Mouse (Mus musculus): ENCODE measurements at regions not wholly inside any gene's neighbourhood (a gene's known extent, or its start where the extent isn't known, plus 50 kb on each side); places are given as distances from the start of the nearest gene placed in this dataset.

- Histone ChIP-seq H3K9me3 (ENCODE audit: control insufficient read depth, low read length) (no peaks in the 10 kb centered on the region), H3K27ac (ENCODE audit: low read depth, low read length) (no peak overlapping the region), H3K4me3 (ENCODE audit: low read depth, low read length) (no peak overlapping the region), H3K36me3 (ENCODE audit: control insufficient read depth, insufficient read depth, low read length) (no peaks in the 10 kb centered on the region), H3K4me1 (ENCODE audit: control insufficient read depth, insufficient read depth, low read length) (no peaks in the 10 kb centered on the region), H3K27me3 (ENCODE audit: control insufficient read depth, insufficient read depth, low read length) (no peaks in the 10 kb centered on the region), H3K4me2 (ENCODE audit: low read depth, low read length) (no peak overlapping the region), H3K9ac (replicated peaks; ENCODE audit: low read depth, low read length) (no peak overlapping the region)
- WGBS = 81% methylated on average over 7 of the region's 7 CpGs
- no peak for ATAC-seq (ENCODE audit: low read depth)
Observed at GRCm38 (mm10) chr7:137611891-137612522, 174.6 kb downstream of the Glrx3 start.

- ATAC-seq (ENCODE audit: low read depth) = no peak
- 74% methylated on average over 5 of the region's 5 CpGs for WGBS
Observed at GRCm38 (mm10) chr7:137618406-137619133, 181.2 kb downstream of the Glrx3 start.

GRCm38 (mm10) chr7:137619286-137619789 lies 181.9 kb downstream of the Glrx3 start:
- Histone ChIP-seq H3K4me3 (ENCODE audit: low read depth, low read length) (no peak overlapping the region), H3K4me1 (ENCODE audit: control insufficient read depth, insufficient read depth, low read length) (no peaks in the 10 kb centered on the region), H3K9me3 (ENCODE audit: control insufficient read depth, low read length) (no peaks in the 10 kb centered on the region), H3K4me2 (ENCODE audit: low read depth, low read length) (no peak overlapping the region), H3K9ac (replicated peaks; ENCODE audit: low read depth, low read length) (no peak overlapping the region), H3K36me3 (ENCODE audit: control insufficient read depth, insufficient read depth, low read length) (no peaks in the 10 kb centered on the region), H3K27ac (ENCODE audit: low read depth, low read length) (no peak overlapping the region), H3K27me3 (ENCODE audit: control insufficient read depth, insufficient read depth, low read length) (no peaks in the 10 kb centered on the region)
- WGBS = 76% methylated on average over 6 of the region's 6 CpGs
- ATAC-seq (ENCODE audit: low read depth) = no peak

More at GRCm38 (mm10) chr7:137618406-137619133, 181.2 kb downstream of the Glrx3 start:
- no peaks in the 10 kb centered on the region for H3K9me3 ChIP-seq (ENCODE audit: control insufficient read depth, low read length)
- no peak overlapping the region for H3K4me2 ChIP-seq (ENCODE audit: low read depth, low read length)
- no peak overlapping the region for H3K27ac ChIP-seq (ENCODE audit: low read depth, low read length)
- H3K9ac ChIP-seq (replicated peaks; ENCODE audit: low read depth, low read length) = no peak overlapping the region
- no peaks in the 10 kb centered on the region for H3K27me3 ChIP-seq (ENCODE audit: control insufficient read depth, insufficient read depth, low read length)
- no peak overlapping the region for H3K4me3 ChIP-seq (ENCODE audit: low read depth, low read length)
- no peaks in the 10 kb centered on the region for H3K36me3 ChIP-seq (ENCODE audit: control insufficient read depth, insufficient read depth, low read length)
- H3K4me1 ChIP-seq (ENCODE audit: control insufficient read depth, insufficient read depth, low read length) = no peaks in the 10 kb centered on the region

GRCm38 (mm10) chr7:137628266-137628665 lies 190.9 kb downstream of the Glrx3 start:
- Histone ChIP-seq H3K4me1 (ENCODE audit: control insufficient read depth, insufficient read depth, low read length) (no peaks in the 10 kb centered on the region), H3K9ac (replicated peaks; ENCODE audit: low read depth, low read length) (no peak overlapping the region), H3K4me2 (ENCODE audit: low read depth, low read length) (no peak overlapping the region), H3K27ac (ENCODE audit: low read depth, low read length) (no peak overlapping the region), H3K27me3 (ENCODE audit: control insufficient read depth, insufficient read depth, low read length) (no peaks in the 10 kb centered on the region), H3K4me3 (ENCODE audit: low read depth, low read length) (no peak overlapping the region), H3K9me3 (ENCODE audit: control insufficient read depth, low read length) (no peaks in the 10 kb centered on the region), H3K36me3 (ENCODE audit: control insufficient read depth, insufficient read depth, low read length) (no peaks in the 10 kb centered on the region)
- WGBS = 92% methylated on average over 3 of the region's 3 CpGs
- no peak for ATAC-seq (ENCODE audit: low read depth)

- no peaks in the 10 kb centered on the region for H3K36me3 ChIP-seq (ENCODE audit: control insufficient read depth, insufficient read depth, low read length)
- no peaks in the 10 kb centered on the region for H3K4me1 ChIP-seq (ENCODE audit: control insufficient read depth, insufficient read depth, low read length)
- no peaks in the 10 kb centered on the region for H3K9me3 ChIP-seq (ENCODE audit: control insufficient read depth, low read length)
- H3K9ac ChIP-seq (replicated peaks; ENCODE audit: low read depth, low read length) = no peak overlapping the region
- WGBS = 81% methylated on average over 5 of the region's 5 CpGs
- no peak overlapping the region for H3K4me3 ChIP-seq (ENCODE audit: low read depth, low read length)
- ATAC-seq (ENCODE audit: low read depth) = no peak
- H3K27me3 ChIP-seq (ENCODE audit: control insufficient read depth, insufficient read depth, low read length) = no peaks in the 10 kb centered on the region
- H3K27ac ChIP-seq (ENCODE audit: low read depth, low read length) = no peak overlapping the region
- H3K4me2 ChIP-seq (ENCODE audit: low read depth, low read length) = no peak overlapping the region
Observed at GRCm38 (mm10) chr7:137629540-137629939, 192.1 kb downstream of the Glrx3 start.

GRCm38 (mm10) chr7:137648621-137649020 lies 211.2 kb downstream of the Glrx3 start:
- H3K9me3 ChIP-seq (ENCODE audit: control insufficient read depth, low read length) = no peaks in the 10 kb centered on the region
- no peak overlapping the region for H3K27ac ChIP-seq (ENCODE audit: low read depth, low read length)
- H3K36me3 ChIP-seq (ENCODE audit: control insufficient read depth, insufficient read depth, low read length) = no peaks in the 10 kb centered on the region
- no peak overlapping the region for H3K9ac ChIP-seq (replicated peaks; ENCODE audit: low read depth, low read length)
- H3K4me1 ChIP-seq (ENCODE audit: control insufficient read depth, insufficient read depth, low read length) = no peaks in the 10 kb centered on the region
- WGBS = 78% methylated on average over 6 of the region's 6 CpGs
- ATAC-seq (ENCODE audit: low read depth) = no peak
- H3K27me3 ChIP-seq (ENCODE audit: control insufficient read depth, insufficient read depth, low read length) = no peaks in the 10 kb centered on the region
- H3K4me2 ChIP-seq (ENCODE audit: low read depth, low read length) = no peak overlapping the region
- no peak overlapping the region for H3K4me3 ChIP-seq (ENCODE audit: low read depth, low read length)

- no peaks in the 10 kb centered on the region for H3K36me3 ChIP-seq (ENCODE audit: control insufficient read depth, insufficient read depth, low read length)
- no peak overlapping the region for H3K4me2 ChIP-seq (ENCODE audit: low read depth, low read length)
- no peaks in the 10 kb centered on the region for H3K9me3 ChIP-seq (ENCODE audit: control insufficient read depth, low read length)
- no peak overlapping the region for H3K27ac ChIP-seq (ENCODE audit: low read depth, low read length)
- no peaks in the 10 kb centered on the region for H3K27me3 ChIP-seq (ENCODE audit: control insufficient read depth, insufficient read depth, low read length)
- ATAC-seq (ENCODE audit: low read depth) = no peak
- 85% methylated on average over 6 of the region's 6 CpGs for WGBS
- no peaks in the 10 kb centered on the region for H3K4me1 ChIP-seq (ENCODE audit: control insufficient read depth, insufficient read depth, low read length)
- no peak overlapping the region for H3K9ac ChIP-seq (replicated peaks; ENCODE audit: low read depth, low read length)
- no peak overlapping the region for H3K4me3 ChIP-seq (ENCODE audit: low read depth, low read length)
Observed at GRCm38 (mm10) chr7:137649650-137650049, 212.2 kb downstream of the Glrx3 start.

GRCm38 (mm10) chr7:137653837-137654236 lies 216.4 kb downstream of the Glrx3 start:
- WGBS = 92% methylated on average over 4 of the region's 4 CpGs

GRCm38 (mm10) chr7:137667165-137667564 lies 229.8 kb downstream of the Glrx3 start:
- no peak overlapping the region for H3K4me2 ChIP-seq (ENCODE audit: low read depth, low read length)
- no peaks in the 10 kb centered on the region for H3K9me3 ChIP-seq (ENCODE audit: control insufficient read depth, low read length)
- 93% methylated on average over 2 of the region's 2 CpGs for WGBS
- no peaks in the 10 kb centered on the region for H3K4me1 ChIP-seq (ENCODE audit: control insufficient read depth, insufficient read depth, low read length)
- no peak for ATAC-seq (ENCODE audit: low read depth)
- no peaks in the 10 kb centered on the region for H3K36me3 ChIP-seq (ENCODE audit: control insufficient read depth, insufficient read depth, low read length)
- no peaks in the 10 kb centered on the region for H3K27me3 ChIP-seq (ENCODE audit: control insufficient read depth, insufficient read depth, low read length)
- no peak overlapping the region for H3K4me3 ChIP-seq (ENCODE audit: low read depth, low read length)
- H3K9ac ChIP-seq (replicated peaks; ENCODE audit: low read depth, low read length) = no peak overlapping the region
- H3K27ac ChIP-seq (ENCODE audit: low read depth, low read length) = no peak overlapping the region

More at GRCm38 (mm10) chr7:137653837-137654236, 216.4 kb downstream of the Glrx3 start:
- Histone ChIP-seq H3K4me2 (ENCODE audit: low read depth, low read length) (no peak overlapping the region), H3K27ac (ENCODE audit: low read depth, low read length) (no peak overlapping the region), H3K4me1 (ENCODE audit: control insufficient read depth, insufficient read depth, low read length) (no peaks in the 10 kb centered on the region), H3K36me3 (ENCODE audit: control insufficient read depth, insufficient read depth, low read length) (no peaks in the 10 kb centered on the region), H3K4me3 (ENCODE audit: low read depth, low read length) (no peak overlapping the region), H3K9ac (replicated peaks; ENCODE audit: low read depth, low read length) (no peak overlapping the region), H3K9me3 (ENCODE audit: control insufficient read depth, low read length) (no peaks in the 10 kb centered on the region), H3K27me3 (ENCODE audit: control insufficient read depth, insufficient read depth, low read length) (no peaks in the 10 kb centered on the region)
- ATAC-seq (ENCODE audit: low read depth) = no peak

All from neural tube, embryonic 14.5 days (tissue).